Mouse (Mus musculus): Measurements from ENCODE around the gene Rac2. TPM values are rescaled to one million over a fixed set of nuclear protein-coding genes. Genes with fewer than 3 reads are reported as not detected.
A peak's percentile ranks its signal among the peaks of the same experiment; 100 is the strongest.

The Rac2 gene
- polyA plus RNA-seq, 1 experiment: 552 TPM

- Histone ChIP-seq H3K4me1 (ENCODE audit: control insufficient read depth, insufficient read depth, low read length) (peaks cover 25% of the 10 kb centered on the region), H3K4me3 (ENCODE audit: insufficient read depth, low read length) (peak overlapping the region; percentile 87), H3K27ac (ENCODE audit: insufficient read depth, low read depth, low read length) (peak overlapping the region; percentile 83)
- no peak for TF ChIP-seq CTCF (IDR thresholded peaks at IDR 0.05; ENCODE audit: low read depth, low read length)
- TF ChIP-seq POLR2A (IDR thresholded peaks at IDR 0.05; ENCODE audit: borderline replicate concordance, low read depth, low read length): no peak
These were observed 871 bp downstream of the Rac2 start for GRCm38 (mm10) chr15:78571554-78572269.

GRCm38 (mm10) chr15:78570170-78570569 is 2.4 kb downstream of the Rac2 start:
- H3K27ac ChIP-seq (ENCODE audit: insufficient read depth, low read depth, low read length): no peak overlapping the region
- no peak overlapping the region for H3K4me3 ChIP-seq (ENCODE audit: insufficient read depth, low read length)
- TF ChIP-seq CTCF (IDR thresholded peaks at IDR 0.05; ENCODE audit: low read depth, low read length) (no peak), POLR2A (IDR thresholded peaks at IDR 0.05; ENCODE audit: borderline replicate concordance, low read depth, low read length) (no peak)
- peaks cover 33% of the 10 kb centered on the region for H3K4me1 ChIP-seq (ENCODE audit: control insufficient read depth, insufficient read depth, low read length)

- Histone ChIP-seq H3K4me3 (ENCODE audit: insufficient read depth, low read length) (no peak overlapping the region), H3K4me1 (ENCODE audit: control insufficient read depth, insufficient read depth, low read length) (peaks cover 38% of the 10 kb centered on the region), H3K27ac (ENCODE audit: insufficient read depth, low read depth, low read length) (no peak overlapping the region)
- TF ChIP-seq CTCF (IDR thresholded peaks at IDR 0.05; ENCODE audit: low read depth, low read length) (no peak), POLR2A (IDR thresholded peaks at IDR 0.05; ENCODE audit: borderline replicate concordance, low read depth, low read length) (no peak)
These were observed 4.9 kb downstream of the Rac2 start for GRCm38 (mm10) chr15:78567608-78568120.

- H3K4me1 ChIP-seq (ENCODE audit: control insufficient read depth, insufficient read depth, low read length): peaks cover 27% of the 10 kb centered on the region
These were observed 7.7 kb downstream of the Rac2 start for GRCm38 (mm10) chr15:78564764-78565435.

GRCm38 (mm10) chr15:78563937-78564336 is 8.6 kb downstream of the Rac2 start:
- no peak overlapping the region for H3K27ac ChIP-seq (ENCODE audit: insufficient read depth, low read depth, low read length)
- no peak for TF ChIP-seq POLR2A (IDR thresholded peaks at IDR 0.05; ENCODE audit: borderline replicate concordance, low read depth, low read length)
- no peak for TF ChIP-seq CTCF (IDR thresholded peaks at IDR 0.05; ENCODE audit: low read depth, low read length)
- H3K4me3 ChIP-seq (ENCODE audit: insufficient read depth, low read length): no peak overlapping the region
- peaks cover 27% of the 10 kb centered on the region for H3K4me1 ChIP-seq (ENCODE audit: control insufficient read depth, insufficient read depth, low read length)

More at GRCm38 (mm10) chr15:78564764-78565435, 7.7 kb downstream of the Rac2 start:
- no peak overlapping the region for H3K4me3 ChIP-seq (ENCODE audit: insufficient read depth, low read length)
- no peak overlapping the region for H3K27ac ChIP-seq (ENCODE audit: insufficient read depth, low read depth, low read length)
- no peak for TF ChIP-seq CTCF (IDR thresholded peaks at IDR 0.05; ENCODE audit: low read depth, low read length)
- TF ChIP-seq POLR2A (IDR thresholded peaks at IDR 0.05; ENCODE audit: borderline replicate concordance, low read depth, low read length): no peak

GRCm38 (mm10) chr15:78563344-78563743 is 9.2 kb downstream of the Rac2 start:
- Histone ChIP-seq H3K4me1 (ENCODE audit: control insufficient read depth, insufficient read depth, low read length) (peaks cover 27% of the 10 kb centered on the region), H3K27ac (ENCODE audit: insufficient read depth, low read depth, low read length) (no peak overlapping the region), H3K4me3 (ENCODE audit: insufficient read depth, low read length) (no peak overlapping the region)
- no peak for TF ChIP-seq CTCF (IDR thresholded peaks at IDR 0.05; ENCODE audit: low read depth, low read length)
- no peak for TF ChIP-seq POLR2A (IDR thresholded peaks at IDR 0.05; ENCODE audit: borderline replicate concordance, low read depth, low read length)

GRCm38 (mm10) chr15:78559141-78559979 is 13.2 kb downstream of the Rac2 start:
- Histone ChIP-seq H3K4me3 (ENCODE audit: insufficient read depth, low read length) (no peak overlapping the region), H3K4me1 (ENCODE audit: control insufficient read depth, insufficient read depth, low read length) (peaks cover 18% of the 10 kb centered on the region), H3K27ac (ENCODE audit: insufficient read depth, low read depth, low read length) (no peak overlapping the region)
- TF ChIP-seq CTCF (IDR thresholded peaks at IDR 0.05; ENCODE audit: low read depth, low read length) (no peak), POLR2A (IDR thresholded peaks at IDR 0.05; ENCODE audit: borderline replicate concordance, low read depth, low read length) (no peak)

- Histone ChIP-seq H3K27ac (ENCODE audit: insufficient read depth, low read depth, low read length) (no peak overlapping the region), H3K4me1 (ENCODE audit: control insufficient read depth, insufficient read depth, low read length) (peaks cover 12% of the 10 kb centered on the region), H3K4me3 (ENCODE audit: insufficient read depth, low read length) (no peak overlapping the region)
- TF ChIP-seq CTCF (IDR thresholded peaks at IDR 0.05; ENCODE audit: low read depth, low read length) (no peak), POLR2A (IDR thresholded peaks at IDR 0.05; ENCODE audit: borderline replicate concordance, low read depth, low read length) (no peak)
These were observed 14.7 kb downstream of the Rac2 start for GRCm38 (mm10) chr15:78557693-78558535.

Measured in bone marrow macrophage, adult 2 months (primary cell).